Mouse (Mus musculus) MEL-GATA-1-ER (cell line): ENCODE data around the gene Susd6.

Experiments
- DNase-seq: peaks from one replicate; pipeline ENCODE4 v3.0.0-alpha.2; 2012; ENCODE audit warnings: low read depth; ENCODE audit errors: extremely low read depth

Gene Susd6

DNA sequence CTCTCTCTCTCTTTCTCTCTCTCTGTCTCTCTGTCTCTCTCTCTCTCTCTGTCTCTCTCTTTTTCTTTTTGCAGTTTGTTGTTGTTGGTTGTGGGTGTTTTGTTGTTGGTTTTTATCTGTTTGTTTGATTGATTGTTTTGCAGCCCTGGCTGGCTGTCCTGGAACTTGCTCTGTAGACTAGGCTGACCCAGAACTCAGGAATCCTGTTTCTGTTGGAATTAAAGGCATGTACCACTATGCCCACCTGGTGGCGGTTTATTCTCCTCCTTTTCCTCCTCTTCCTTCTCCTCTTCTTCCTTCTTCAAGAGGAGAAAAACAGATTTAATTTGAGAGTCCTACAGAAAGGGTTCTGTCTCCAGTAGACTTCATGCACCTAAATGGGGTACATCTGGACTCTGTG lies 137.2 kb downstream of the Susd6 start:
- no peak for DNase-seq

DNA sequence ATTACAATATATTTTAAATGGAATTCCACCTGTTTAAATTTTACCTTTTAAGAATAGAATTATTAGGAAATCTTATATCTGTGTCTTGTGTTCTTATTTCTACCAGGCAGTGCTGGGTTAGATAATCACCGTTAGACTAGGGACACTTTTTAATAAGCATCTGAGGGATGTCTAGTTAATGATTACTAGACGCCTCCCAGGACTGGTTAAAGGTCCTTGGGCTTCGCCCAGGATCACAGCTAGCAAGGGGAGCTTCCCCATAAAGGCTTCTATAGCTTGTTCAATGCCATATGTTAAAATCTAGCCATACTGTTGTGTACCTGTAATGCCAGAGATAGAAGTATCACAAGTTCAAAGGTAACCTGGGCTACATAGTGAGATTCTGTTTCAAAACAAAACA lies 138.6 kb downstream of the Susd6 start:
- DNase-seq = no peak

DNA sequence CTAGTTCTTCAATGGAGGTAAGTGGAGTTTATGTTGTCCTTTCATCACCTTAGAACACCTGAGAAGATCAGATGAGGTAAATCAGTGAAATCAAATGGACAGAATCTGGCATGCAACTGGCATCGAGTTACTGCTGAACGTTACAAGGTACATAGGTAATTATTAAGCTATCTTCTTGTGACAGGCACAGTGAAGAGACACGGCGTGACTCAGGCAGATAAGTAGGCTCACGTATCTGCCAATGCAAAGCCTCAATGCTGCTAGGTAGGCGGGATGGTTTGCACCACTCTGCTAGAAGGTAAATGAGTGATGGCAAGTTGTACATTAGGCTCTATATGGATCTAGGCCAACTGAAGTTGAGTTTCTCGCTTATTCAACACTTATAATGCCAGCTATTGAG lies 139.8 kb downstream of the Susd6 start:
- DNase-seq = no peak
